Mouse (Mus musculus) lung, postnatal 10 days (tissue): Measurements from ENCODE around the gene Olfr1121.
"Not testable (repeated sequence)": the region's sequence is repeated elsewhere in the genome, so short reads cannot be mapped to it uniquely, and the experiment has no call there.

ENCODE experiments used
- DNase-seq: peaks from one replicate; pipeline ENCODE4 v3.0.0; 2021

Olfr1121 gene

DNA sequence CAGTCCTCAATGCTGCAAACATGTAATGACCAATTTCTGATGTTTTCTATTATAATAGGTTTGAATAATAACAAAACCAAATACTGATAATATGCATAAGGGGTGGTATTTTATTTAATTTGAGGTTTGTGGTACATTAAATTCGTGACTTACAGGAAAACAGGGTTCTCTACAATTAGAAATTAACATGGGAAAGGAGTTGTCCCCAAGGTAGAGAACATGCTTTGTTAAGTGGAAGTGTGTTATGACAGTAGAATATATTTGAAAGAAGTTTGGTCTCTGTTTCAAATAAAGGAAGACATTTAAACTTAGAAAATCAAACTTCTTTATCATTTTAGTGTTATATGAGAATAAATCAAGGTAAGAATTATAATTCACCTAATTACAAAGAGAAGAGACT, at the start of gene Olfr1121:
Olfr1121 (plus strand) TSS at position 301 of the 400 bp plus-strand sequence.
- no peak for DNase-seq

DNA sequence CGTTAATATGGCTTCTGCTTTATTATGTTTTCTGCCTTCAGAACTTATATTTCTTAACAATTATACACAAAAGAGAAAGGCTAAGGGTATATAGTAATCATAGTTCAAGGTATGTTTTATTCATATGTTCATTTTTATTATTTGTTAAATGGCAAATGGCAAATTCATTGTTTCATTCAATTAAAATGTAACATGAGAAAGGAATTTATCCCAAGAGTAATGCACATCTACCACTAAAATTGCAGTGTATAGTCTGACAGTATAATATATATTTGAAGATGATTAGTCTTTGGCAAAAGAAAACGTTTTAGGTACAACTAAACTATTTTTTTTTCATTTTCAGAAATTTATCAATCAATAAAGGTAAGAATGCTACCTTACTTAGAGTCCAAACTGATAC, 15.2 kb upstream of the Olfr1121 start, which contains the start of gene Olfr1120:
Olfr1120 (plus strand) TSS at position 301 of the 400 bp plus-strand sequence.
- no peak for DNase-seq

DNA sequence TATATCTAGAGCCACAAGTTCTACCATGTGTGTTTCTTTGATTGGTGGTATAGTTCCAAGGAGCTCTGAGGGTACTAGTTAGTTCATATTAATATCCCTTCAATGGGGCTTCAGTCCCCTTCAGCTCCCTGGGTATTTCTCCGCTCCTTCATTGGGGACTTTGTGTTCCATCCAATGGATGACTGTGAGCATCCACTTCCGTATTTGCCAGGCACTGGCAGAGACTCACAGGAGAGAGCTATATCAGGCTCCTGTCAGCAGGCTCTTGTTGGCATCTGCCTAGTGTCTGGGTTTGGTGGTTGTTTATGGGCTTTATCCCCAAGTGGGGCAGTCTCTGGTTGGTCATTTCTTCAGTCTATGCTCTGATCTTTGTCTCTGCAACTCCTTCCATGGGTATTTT, 9.6 kb upstream of the Olfr1121 start:
- not testable (repeated sequence) for DNase-seq

DNA sequence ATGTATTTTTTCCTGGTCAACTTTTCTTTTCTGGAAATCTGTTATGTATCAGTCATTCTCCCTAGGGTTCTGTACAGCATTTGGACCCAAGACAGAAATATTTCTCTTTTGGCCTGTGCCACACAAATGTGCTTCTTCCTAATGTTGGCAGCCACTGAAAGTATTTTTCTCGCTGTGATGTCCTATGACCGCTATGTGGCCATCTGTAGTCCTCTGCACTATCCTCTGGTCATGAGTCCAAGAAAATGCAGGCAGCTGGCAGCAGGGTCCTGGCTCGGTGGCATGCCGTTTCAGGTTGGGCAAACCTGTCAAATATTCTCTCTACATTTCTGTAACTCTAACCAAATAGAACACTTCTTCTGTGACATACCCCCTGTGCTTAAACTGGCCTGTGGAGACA, 2.0 kb downstream of the Olfr1121 start:
- DNase-seq, result no peak

DNA sequence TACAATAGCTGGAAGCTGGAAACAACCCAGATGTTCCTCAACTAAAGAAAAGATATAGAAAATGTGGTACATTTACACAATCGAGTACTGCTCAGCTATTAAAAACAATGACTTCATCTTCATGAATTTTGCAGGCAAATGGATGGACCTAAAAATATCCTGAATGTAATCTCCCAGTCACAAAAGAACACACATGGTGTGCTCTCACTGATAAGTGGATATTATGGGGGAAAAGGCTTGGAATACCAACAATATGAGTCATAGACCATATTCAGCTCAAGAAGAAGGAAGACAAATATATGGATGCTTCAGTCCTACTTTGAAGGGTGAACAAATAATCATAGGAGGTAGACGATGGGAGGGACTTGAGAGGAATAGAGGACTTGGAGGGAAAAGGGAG, 14.2 kb downstream of the Olfr1121 start:
- DNase-seq, result no peak

DNA sequence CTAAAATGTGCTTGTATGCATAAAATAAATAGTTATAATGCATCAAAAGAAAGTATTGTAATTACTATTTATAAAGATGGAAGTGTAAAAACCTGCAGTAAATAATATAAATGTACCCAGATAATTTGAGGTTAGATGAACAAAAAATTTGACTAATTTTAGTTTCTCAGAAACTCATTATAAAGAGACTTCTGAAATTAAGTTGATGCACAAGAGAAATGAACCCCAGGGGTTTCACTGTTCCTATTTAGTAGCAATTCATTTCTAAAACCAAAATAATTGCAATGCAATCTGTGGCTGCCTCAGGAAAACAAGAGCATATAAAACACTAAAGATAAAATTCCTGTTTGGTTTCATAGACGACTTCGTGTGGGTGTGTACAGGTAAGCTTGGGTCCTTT, 15.9 kb downstream of the Olfr1121 start, which contains the start of gene Olfr1122:
Olfr1122 (plus strand) TSS at position 301 of the 400 bp plus-strand sequence.
- no peak for DNase-seq

DNA sequence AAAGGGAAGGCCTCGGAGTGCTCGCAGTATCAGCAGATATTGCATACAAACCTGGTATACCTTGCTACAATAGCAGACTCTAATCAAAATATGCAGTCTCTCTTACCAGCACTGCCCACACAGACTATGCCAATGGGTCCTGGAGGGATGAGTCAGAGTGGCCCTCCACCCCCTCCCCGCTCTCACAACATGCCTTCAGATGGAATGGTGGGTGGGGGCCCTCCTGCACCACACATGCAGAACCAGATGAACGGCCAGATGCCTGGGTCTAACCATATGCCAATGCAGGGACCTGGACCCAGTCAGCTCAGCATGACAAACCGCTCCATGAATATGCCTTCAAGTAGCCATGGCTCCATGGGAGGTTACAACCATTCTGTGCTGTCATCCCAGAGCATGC, 23.9 kb downstream of the Olfr1121 start:
- DNase-seq, result not testable (repeated sequence)

DNA sequence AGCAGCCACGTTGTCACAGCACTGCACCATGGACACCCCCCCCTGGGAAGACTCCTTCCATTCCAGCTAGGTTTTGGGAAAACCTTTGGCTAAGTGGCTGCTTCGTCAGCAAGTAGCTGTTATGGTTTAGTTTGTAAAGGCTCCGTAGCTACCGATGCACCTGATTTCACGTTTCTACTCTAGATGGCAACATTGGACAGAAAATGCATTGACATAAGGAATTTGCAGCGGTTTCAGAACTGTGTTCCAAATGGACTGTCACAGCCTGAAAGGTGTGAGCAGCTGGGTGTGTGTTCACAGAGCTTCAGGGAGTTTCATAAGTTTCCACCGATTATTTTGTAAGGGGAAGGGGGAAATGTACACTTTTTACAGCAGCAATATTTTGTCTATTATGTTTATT, 25.0 kb downstream of the Olfr1121 start:
- not testable (repeated sequence) for DNase-seq

DNA sequence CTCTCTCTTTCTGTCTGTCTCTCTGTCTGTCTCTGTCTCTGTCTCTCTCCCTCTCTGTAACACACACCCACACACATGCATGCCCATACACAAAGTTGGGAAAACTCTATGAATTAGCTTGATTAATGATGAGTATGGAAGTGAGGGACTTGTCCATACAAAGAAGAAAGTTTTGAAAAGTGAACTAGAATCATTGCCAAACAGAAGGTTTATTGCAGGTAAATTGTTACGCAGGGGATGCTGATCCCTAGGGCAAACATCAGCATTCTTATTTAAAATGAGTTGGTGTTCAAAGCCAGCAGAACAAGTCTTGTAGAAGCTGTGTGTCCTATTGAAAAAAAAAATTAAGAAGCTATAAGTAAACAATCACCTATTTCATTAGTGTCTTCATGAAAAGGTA, 46.6 kb downstream of the Olfr1121 start, which contains the start of gene Olfr1123:
Olfr1123 (plus strand) TSS at position 301 of the 400 bp plus-strand sequence.
- DNase-seq, result no peak
